Mouse (Mus musculus): ENCODE measurements around the gene Ptger3. TPM values are rescaled to one million over a fixed set of nuclear protein-coding genes. Genes with fewer than 3 reads are reported as not detected.
A peak's percentile ranks its signal among the peaks of the same experiment; 100 is the strongest.

Gene Ptger3
- polyA plus RNA-seq (2015; fragmentation: Nextera tagmentation; extraction: Ambion mirVana): 27.8 and 30.2 TPM in 2 replicates

GRCm38 (mm10) chr3:157566725-157567565 is at the start of gene Ptger3:
Gene Ptger3 (plus strand): TSS chr3:157566892.
- H3K27me3 ChIP-seq (ENCODE audit: insufficient read depth, low read length): peaks cover 19% of the 10 kb centered on the region
- under 1% methylated on average over 82 of the region's 84 CpGs for WGBS
- peaks cover 11% of the 10 kb centered on the region for H3K4me1 ChIP-seq (replicated peaks; ENCODE audit: insufficient read depth, low read length)
- ATAC-seq (replicated peaks; ENCODE audit: low FRiP score, low read depth) (peak; percentile 68), DNase-seq (ENCODE audit: low spot score) (peak; percentile 31)
- no peaks in the 10 kb centered on the region for H3K36me3 ChIP-seq (ENCODE audit: insufficient read depth, low read length)
- no peak within 1 kb of the TSS for H3K27ac ChIP-seq
- H3K9me3 ChIP-seq (replicated peaks; ENCODE audit: low read length): no peaks in the 10 kb centered on the region
- H3K9ac ChIP-seq (ENCODE audit: low read depth, low read length): 0 out of 2 replicates have a peak within 1 kb of the TSS, but pooled peaks have one; percentile 35
- H3K4me2 ChIP-seq (ENCODE audit: low read length): peak within 1 kb of the TSS; percentile 75
- peak; percentile 4; the same call in 1 of the 2 replicates for TF ChIP-seq CTCF (IDR thresholded peaks at IDR 0.05; ENCODE audit: low read depth)
- H3K4me3 ChIP-seq (replicated peaks; ENCODE audit: low read depth, low read length): peak within 1 kb of the TSS; percentile 43

GRCm38 (mm10) chr3:157517992-157518391 is 48.7 kb upstream of the Ptger3 start:
- Histone ChIP-seq H3K4me1 (replicated peaks; ENCODE audit: insufficient read depth, low read length) (no peaks in the 10 kb centered on the region), H3K27ac (no peak overlapping the region), H3K9ac (ENCODE audit: low read depth, low read length) (no peak overlapping the region), H3K4me2 (ENCODE audit: low read length) (no peak overlapping the region), H3K4me3 (replicated peaks; ENCODE audit: low read depth, low read length) (no peak overlapping the region), H3K36me3 (ENCODE audit: insufficient read depth, low read length) (no peaks in the 10 kb centered on the region), H3K9me3 (replicated peaks; ENCODE audit: low read length) (no peaks in the 10 kb centered on the region), H3K27me3 (ENCODE audit: insufficient read depth, low read length) (no peaks in the 10 kb centered on the region)
- TF ChIP-seq CTCF (IDR thresholded peaks at IDR 0.05; ENCODE audit: low read depth): no peak
- 33% methylated on average over 2 of the region's 2 CpGs for WGBS
- ATAC-seq (replicated peaks; ENCODE audit: low FRiP score, low read depth) (no peak), DNase-seq (ENCODE audit: low spot score) (peak; percentile 37)

GRCm38 (mm10) chr3:157520433-157520832 is 46.3 kb upstream of the Ptger3 start:
- WGBS: 5% methylated on average over 1 of the region's 1 CpGs
- H3K4me1 ChIP-seq (replicated peaks; ENCODE audit: insufficient read depth, low read length): no peaks in the 10 kb centered on the region

GRCm38 (mm10) chr3:157523834-157524233 is 42.9 kb upstream of the Ptger3 start:
- 40% methylated on average over 1 of the region's 1 CpGs for WGBS
- no peak overlapping the region for H3K27ac ChIP-seq
- H3K4me2 ChIP-seq (ENCODE audit: low read length): no peak overlapping the region
- TF ChIP-seq CTCF (IDR thresholded peaks at IDR 0.05; ENCODE audit: low read depth): no peak
- no peaks in the 10 kb centered on the region for H3K9me3 ChIP-seq (replicated peaks; ENCODE audit: low read length)
- no peaks in the 10 kb centered on the region for H3K36me3 ChIP-seq (ENCODE audit: insufficient read depth, low read length)
- ATAC-seq (replicated peaks; ENCODE audit: low FRiP score, low read depth): no peak
- H3K9ac ChIP-seq (ENCODE audit: low read depth, low read length): no peak overlapping the region
- H3K4me3 ChIP-seq (replicated peaks; ENCODE audit: low read depth, low read length): no peak overlapping the region
- H3K27me3 ChIP-seq (ENCODE audit: insufficient read depth, low read length): no peaks in the 10 kb centered on the region
- no peak for DNase-seq (ENCODE audit: low spot score)
- H3K4me1 ChIP-seq (replicated peaks; ENCODE audit: insufficient read depth, low read length): no peaks in the 10 kb centered on the region

More at GRCm38 (mm10) chr3:157520433-157520832, 46.3 kb upstream of the Ptger3 start:
- H3K27me3 ChIP-seq (ENCODE audit: insufficient read depth, low read length): no peaks in the 10 kb centered on the region
- TF ChIP-seq CTCF (IDR thresholded peaks at IDR 0.05; ENCODE audit: low read depth): peak; percentile 84
- peak; percentile 88 for DNase-seq (ENCODE audit: low spot score)
- H3K36me3 ChIP-seq (ENCODE audit: insufficient read depth, low read length): no peaks in the 10 kb centered on the region
- H3K9me3 ChIP-seq (replicated peaks; ENCODE audit: low read length): no peaks in the 10 kb centered on the region
- H3K9ac ChIP-seq (ENCODE audit: low read depth, low read length): no peak overlapping the region
- H3K4me2 ChIP-seq (ENCODE audit: low read length): no peak overlapping the region
- H3K4me3 ChIP-seq (replicated peaks; ENCODE audit: low read depth, low read length): no peak overlapping the region
- ATAC-seq (replicated peaks; ENCODE audit: low FRiP score, low read depth): peak; percentile 46; the same call in 1 of the 2 replicates
- H3K27ac ChIP-seq: no peak overlapping the region

GRCm38 (mm10) chr3:157531585-157531984 is 35.1 kb upstream of the Ptger3 start:
- WGBS: 77% methylated on average over 2 of the region's 2 CpGs
- no peak for ATAC-seq (replicated peaks; ENCODE audit: low FRiP score, low read depth)
- H3K4me1 ChIP-seq (replicated peaks; ENCODE audit: insufficient read depth, low read length): peaks cover 4% of the 10 kb centered on the region; the same call in 1 of the 2 replicates

GRCm38 (mm10) chr3:157533964-157534785 is 32.5 kb upstream of the Ptger3 start, which contains the start of gene Zranb2:
Gene Zranb2 (plus strand): TSS chr3:157534160.
- Histone ChIP-seq H3K4me3 (replicated peaks; ENCODE audit: low read depth, low read length) (peak within 1 kb of the TSS; percentile 86), H3K4me2 (ENCODE audit: low read length) (peak within 1 kb of the TSS; percentile 60), H3K27ac (peak within 1 kb of the TSS; percentile 95), H3K4me1 (replicated peaks; ENCODE audit: insufficient read depth, low read length) (peaks cover 4% of the 10 kb centered on the region; the same call in 1 of the 2 replicates), H3K36me3 (ENCODE audit: insufficient read depth, low read length) (peaks cover 7% of the 10 kb centered on the region; the same call in 1 of the 2 replicates), H3K9ac (ENCODE audit: low read depth, low read length) (peak within 1 kb of the TSS; percentile 88), H3K9me3 (replicated peaks; ENCODE audit: low read length) (no peaks in the 10 kb centered on the region), H3K27me3 (ENCODE audit: insufficient read depth, low read length) (peaks cover 4% of the 10 kb centered on the region; the same call in 1 of the 2 replicates)
- 1% methylated on average over 89 of the region's 91 CpGs for WGBS
- TF ChIP-seq CTCF (IDR thresholded peaks at IDR 0.05; ENCODE audit: low read depth): no peak
- ATAC-seq (replicated peaks; ENCODE audit: low FRiP score, low read depth) (peak; percentile 95), DNase-seq (ENCODE audit: low spot score) (peak; percentile 94)

More at GRCm38 (mm10) chr3:157531585-157531984, 35.1 kb upstream of the Ptger3 start:
- H3K36me3 ChIP-seq (ENCODE audit: insufficient read depth, low read length): no peaks in the 10 kb centered on the region
- no peak for TF ChIP-seq CTCF (IDR thresholded peaks at IDR 0.05; ENCODE audit: low read depth)
- no peak for DNase-seq (ENCODE audit: low spot score)
- H3K9ac ChIP-seq (ENCODE audit: low read depth, low read length): no peak overlapping the region
- no peak overlapping the region for H3K4me3 ChIP-seq (replicated peaks; ENCODE audit: low read depth, low read length)
- H3K9me3 ChIP-seq (replicated peaks; ENCODE audit: low read length): no peaks in the 10 kb centered on the region
- H3K4me2 ChIP-seq (ENCODE audit: low read length): no peak overlapping the region
- no peak overlapping the region for H3K27ac ChIP-seq
- H3K27me3 ChIP-seq (ENCODE audit: insufficient read depth, low read length): peaks cover 4% of the 10 kb centered on the region; the same call in 1 of the 2 replicates
